9 mouse cellular contexts compared by ENCODE assay signal in the genomic region with DNA sequence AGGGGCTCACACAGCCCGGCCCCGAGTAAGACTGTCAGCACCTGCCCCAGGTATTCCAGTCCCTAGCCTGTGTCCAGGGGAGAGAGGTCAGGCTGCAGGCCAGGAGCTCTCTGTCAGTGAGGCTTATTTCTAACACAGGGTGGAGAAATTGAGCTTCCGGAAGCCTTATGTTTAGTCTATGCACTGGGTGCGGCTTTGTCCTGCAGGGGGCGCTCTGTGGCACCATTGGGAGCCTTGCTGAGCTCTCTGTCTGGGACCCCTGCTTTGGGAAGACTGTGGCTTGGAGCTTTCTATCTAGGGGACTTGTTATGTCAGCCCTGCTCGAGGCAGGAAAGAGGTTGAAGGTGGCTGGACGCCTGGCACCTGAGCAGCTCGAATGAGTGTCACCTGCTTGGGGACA. TPM values are rescaled to one million over a fixed set of nuclear protein-coding genes. Genes with fewer than 3 reads are reported as not detected.
DNase-seq lines count a peak whose midpoint lies in the region; ATAC-seq lines count a peak whose summit lies in the region.
"Had no signal": no experiment of that assay in that cellular context is flagged by ENCODE, and none has a peak within 500 bp of the region (broad histone marks: within the 10 kb centered on the region; RNA-seq: fewer than 3 reads in every experiment).

No protein-coding gene starts in this region.

- H3K4me3 ChIP-seq in kidney, embryonic 15.5 days (replicated peaks): no peak overlapping the region
- H3K4me3 ChIP-seq: stomach, embryonic 15.5 days had no signal

- H3K9me3 ChIP-seq in kidney, embryonic 15.5 days (replicated peaks): no peaks in the 10 kb centered on the region
- H3K9me3 ChIP-seq: stomach, embryonic 15.5 days had no signal

- no peaks in the 10 kb centered on the region for H3K36me3 ChIP-seq in kidney, embryonic 15.5 days
- H3K36me3 ChIP-seq: stomach, embryonic 15.5 days had no signal

- H3K9ac ChIP-seq in kidney, embryonic 15.5 days: no peak overlapping the region
- H3K9ac ChIP-seq: stomach, embryonic 15.5 days had no signal

- peak; percentile 47 for DNase-seq in kidney, adult 18-20 months
- DNase-seq in CD4-positive helper T cell, adult 2 months (ENCODE audit: low read depth, low spot score): peak; percentile 67
- DNase-seq in ZHBTc4 (ENCODE audit: low read depth, low spot score): peak; percentile 82
- DNase-seq in embryo, embryonic 10.5 days (ENCODE audit: low spot score): peak; percentile 80
- peak; percentile 75 for DNase-seq in kidney, postnatal 10 days
- DNase-seq in naive thymus-derived CD4-positive, alpha-beta T cell, adult 2 months (ENCODE audit: low read depth): peak; percentile 88

- H3K27me3 ChIP-seq in kidney, embryonic 15.5 days: peaks cover 62% of the 10 kb centered on the region

- peaks cover 43% of the 10 kb centered on the region for H3K4me1 ChIP-seq in kidney, embryonic 15.5 days

- no peak overlapping the region for H3K27ac ChIP-seq in kidney, embryonic 15.5 days
- H3K27ac ChIP-seq: stomach, embryonic 15.5 days had no signal

- WGBS in kidney, embryonic 15.5 days: 40% methylated on average over 8 of the region's 8 CpGs

- ATAC-seq in kidney, embryonic 15.5 days (replicated peaks; ENCODE audit: low FRiP score): no peak
- ATAC-seq in erythroblast, adult 5-6 weeks (replicated peaks; ENCODE audit: low FRiP score, poor library complexity, severe bottlenecking): no peak

- no peak overlapping the region for H3K4me2 ChIP-seq in kidney, embryonic 15.5 days
- H3K4me2 ChIP-seq: stomach, embryonic 15.5 days had no signal

RNA-seq across cellular contexts. Expression of gene Nat9, which starts 37.2 kb away (rescaled TPM):
- polyA plus RNA-seq in kidney, embryonic 15.5 days (2015; fragmentation: Nextera tagmentation; extraction: Ambion mirVana): 21.5 and 23.4 TPM in 2 replicates
- total RNA-seq in erythroblast, adult 5-6 weeks (2015; ENCODE audit: low replicate concordance): 3.1 and 8.8 TPM in 2 replicates
- 8.8 and 10.5 TPM in 2 replicates for total RNA-seq in erythroblast, adult 5-6 weeks (2017; ENCODE audit: low replicate concordance)

RNA-seq across cellular contexts. Expression of gene Tmem104, which starts 37.6 kb away (rescaled TPM):
- polyA plus RNA-seq in kidney, embryonic 15.5 days (2015; fragmentation: Nextera tagmentation; extraction: Ambion mirVana): 10.6 and 11.0 TPM in 2 replicates
- total RNA-seq in erythroblast, adult 5-6 weeks (2015; ENCODE audit: low replicate concordance): 4.6 and 5.2 TPM in 2 replicates
- total RNA-seq in erythroblast, adult 5-6 weeks (2017; ENCODE audit: low replicate concordance): 0.85 and 1.5 TPM in 2 replicates

RNA-seq across cellular contexts. Expression of gene Grin2c, which starts 42.2 kb away (rescaled TPM):
- not detected in 2 replicates for polyA plus RNA-seq in kidney, embryonic 15.5 days (2015; fragmentation: Nextera tagmentation; extraction: Ambion mirVana)
- not detected in 2 replicates for total RNA-seq in erythroblast, adult 5-6 weeks (2015; ENCODE audit: low replicate concordance)
- total RNA-seq in erythroblast, adult 5-6 weeks (2017; ENCODE audit: low replicate concordance): not detected in 2 replicates

RNA-seq across cellular contexts. Expression of gene Fdxr, which starts 52.0 kb away (rescaled TPM):
- polyA plus RNA-seq in kidney, embryonic 15.5 days (2015; fragmentation: Nextera tagmentation; extraction: Ambion mirVana): 15.4 and 20.8 TPM in 2 replicates
- total RNA-seq in erythroblast, adult 5-6 weeks (2015; ENCODE audit: low replicate concordance): 4.2 TPM in 1 of 2 replicates, not detected in the other
- total RNA-seq in erythroblast, adult 5-6 weeks (2017; ENCODE audit: low replicate concordance): 2.9 TPM in 1 of 2 replicates, not detected in the other
